Mouse (Mus musculus) liver (tissue): ENCODE data around the gene Map7.

Experiments
- DNase-seq: peaks from one replicate; pipeline ENCODE4 v3.0.0-alpha.2; 2020; ENCODE audit warnings: mixed read lengths

The Map7 gene

GRCm38 (mm10) chr10:20190139-20190747 is 42.0 kb downstream of the Map7 start:
- DNase-seq: no peak

GRCm38 (mm10) chr10:20194847-20195540 is 46.7 kb downstream of the Map7 start:
- DNase-seq: no peak

- no peak for DNase-seq
Observed at GRCm38 (mm10) chr10:20197039-20197438, 48.8 kb downstream of the Map7 start.

- DNase-seq: no peak
Observed at GRCm38 (mm10) chr10:20198968-20199737, 50.9 kb downstream of the Map7 start.

GRCm38 (mm10) chr10:20201236-20201635 is 53.0 kb downstream of the Map7 start:
- DNase-seq: no peak

- DNase-seq: no peak
Observed at GRCm38 (mm10) chr10:20202171-20202570, 53.9 kb downstream of the Map7 start.

- DNase-seq: no peak
Observed at GRCm38 (mm10) chr10:20202818-20203217, 54.5 kb downstream of the Map7 start.

- no peak for DNase-seq
Observed at GRCm38 (mm10) chr10:20203502-20203901, 55.2 kb downstream of the Map7 start.

GRCm38 (mm10) chr10:20204696-20205431 is 56.6 kb downstream of the Map7 start:
- DNase-seq: no peak

- no peak for DNase-seq
Observed at GRCm38 (mm10) chr10:20206966-20207365, 58.7 kb downstream of the Map7 start.

GRCm38 (mm10) chr10:20209609-20210341 is 61.5 kb downstream of the Map7 start:
- no peak for DNase-seq

- no peak for DNase-seq
Observed at GRCm38 (mm10) chr10:20214418-20214817, 66.1 kb downstream of the Map7 start.

- no peak for DNase-seq
Observed at GRCm38 (mm10) chr10:20216982-20217381, 68.7 kb downstream of the Map7 start.

- DNase-seq: no peak
Observed at GRCm38 (mm10) chr10:20218866-20219265, 70.6 kb downstream of the Map7 start.

GRCm38 (mm10) chr10:20219538-20219937 is 71.3 kb downstream of the Map7 start:
- no peak for DNase-seq

GRCm38 (mm10) chr10:20220443-20221071 is 72.3 kb downstream of the Map7 start:
- peak; percentile 14 for DNase-seq

GRCm38 (mm10) chr10:20222011-20222410 is 73.7 kb downstream of the Map7 start:
- no peak for DNase-seq

GRCm38 (mm10) chr10:20226728-20227127 is 78.5 kb downstream of the Map7 start:
- DNase-seq: no peak

- no peak for DNase-seq
Observed at GRCm38 (mm10) chr10:20230026-20230425, 81.8 kb downstream of the Map7 start.

GRCm38 (mm10) chr10:20233451-20233850 is 85.2 kb downstream of the Map7 start:
- no peak for DNase-seq

GRCm38 (mm10) chr10:20234466-20234865 is 86.2 kb downstream of the Map7 start:
- no peak for DNase-seq

GRCm38 (mm10) chr10:20235656-20236055 is 87.4 kb downstream of the Map7 start:
- no peak for DNase-seq
